Mouse (Mus musculus): ENCODE measurements around the gene Ift46. TPM values are rescaled to one million over a fixed set of nuclear protein-coding genes. Genes with fewer than 3 reads are reported as not detected.

Gene Ift46
- polyA plus RNA-seq, 1 experiment from 2014 or later, result 144 TPM

GRCm38 (mm10) chr9:44841241-44841640 lies 73.5 kb downstream of the Ift46 start:
- no peaks in the 10 kb centered on the region for H3K9me3 ChIP-seq (ENCODE audit: control insufficient read depth, low read length)

More at GRCm38 (mm10) chr9:44841241-44841640, 73.5 kb downstream of the Ift46 start:
- H3K4me1 ChIP-seq (ENCODE audit: control insufficient read depth, insufficient read depth, low read length), result no peaks in the 10 kb centered on the region
- H3K4me2 ChIP-seq (ENCODE audit: low read depth), result no peak overlapping the region
- no peak for DNase-seq (ENCODE audit: low spot score)
- WGBS, result 92% methylated on average over 10 of the region's 10 CpGs
- H3K9ac ChIP-seq (ENCODE audit: low read length), result no peak overlapping the region
- no peaks in the 10 kb centered on the region for H3K27me3 ChIP-seq (ENCODE audit: control insufficient read depth, insufficient read depth, low read length)
- no peak overlapping the region for H3K4me3 ChIP-seq (ENCODE audit: low read depth, low read length)
- H3K36me3 ChIP-seq (ENCODE audit: control insufficient read depth, insufficient read depth, low read length), result peaks cover 27% of the 10 kb centered on the region
- ATAC-seq (ENCODE audit: insufficient read depth, low FRiP score, low TSS enrichment), result no peak
- no peak overlapping the region for H3K27ac ChIP-seq (ENCODE audit: low read depth, low read length)

Other genes with a start within 250 kb of the Ift46 start
- gene Cxcr5, start 206.0 kb upstream of the Ift46 start, polyA plus RNA-seq (2014; fragmentation: Nextera tagmentation; extraction: Ambion mirVana), result not detected in 2 replicates
- 11.6 and 11.9 TPM in 2 replicates for gene Ddx6, start 163.0 kb upstream of the Ift46 start, polyA plus RNA-seq (2014; fragmentation: Nextera tagmentation; extraction: Ambion mirVana)
- gene Treh, start 94.7 kb upstream of the Ift46 start, polyA plus RNA-seq (2014; fragmentation: Nextera tagmentation; extraction: Ambion mirVana), result not detected in 2 replicates
- 44.3 and 47.7 TPM in 2 replicates for gene Phldb1, start 32.7 kb upstream of the Ift46 start, polyA plus RNA-seq (2014; fragmentation: Nextera tagmentation; extraction: Ambion mirVana)
- 211 and 214 TPM in 2 replicates for gene Arcn1, start 63 bp upstream of the Ift46 start, polyA plus RNA-seq (2014; fragmentation: Nextera tagmentation; extraction: Ambion mirVana)
- 3.1 and 3.3 TPM in 2 replicates for gene Tmem25, start 31.4 kb downstream of the Ift46 start, polyA plus RNA-seq (2014; fragmentation: Nextera tagmentation; extraction: Ambion mirVana)
- not detected in 2 replicates for gene Ttc36, start 35.2 kb downstream of the Ift46 start, polyA plus RNA-seq (2014; fragmentation: Nextera tagmentation; extraction: Ambion mirVana)
- 13.4 and 13.5 TPM in 2 replicates for gene Kmt2a, start 113.4 kb downstream of the Ift46 start, polyA plus RNA-seq (2014; fragmentation: Nextera tagmentation; extraction: Ambion mirVana)
- 555 and 597 TPM in 2 replicates for gene Atp5l, start 152.8 kb downstream of the Ift46 start, polyA plus RNA-seq (2014; fragmentation: Nextera tagmentation; extraction: Ambion mirVana)
- 38.2 and 38.3 TPM in 2 replicates for gene Ube4a, start 197.7 kb downstream of the Ift46 start, polyA plus RNA-seq (2014; fragmentation: Nextera tagmentation; extraction: Ambion mirVana)
- gene Cd3g, start 212.5 kb downstream of the Ift46 start, polyA plus RNA-seq (2014; fragmentation: Nextera tagmentation; extraction: Ambion mirVana), result not detected in 2 replicates
- gene Cd3d, start 213.9 kb downstream of the Ift46 start, polyA plus RNA-seq (2014; fragmentation: Nextera tagmentation; extraction: Ambion mirVana), result not detected in 2 replicates
- gene Cd3e, start 241.7 kb downstream of the Ift46 start, polyA plus RNA-seq (2014; fragmentation: Nextera tagmentation; extraction: Ambion mirVana), result not detected in 2 replicates